Mouse (Mus musculus) telencephalon, adult 2 months (tissue): ENCODE results near the gene 2010300C02Rik.

Source experiments
- DNase-seq: peaks from one replicate; pipeline ENCODE4 v3.0.0-alpha.2; 2011; ENCODE audit warnings: low read depth, low spot score

Gene 2010300C02Rik

DNA sequence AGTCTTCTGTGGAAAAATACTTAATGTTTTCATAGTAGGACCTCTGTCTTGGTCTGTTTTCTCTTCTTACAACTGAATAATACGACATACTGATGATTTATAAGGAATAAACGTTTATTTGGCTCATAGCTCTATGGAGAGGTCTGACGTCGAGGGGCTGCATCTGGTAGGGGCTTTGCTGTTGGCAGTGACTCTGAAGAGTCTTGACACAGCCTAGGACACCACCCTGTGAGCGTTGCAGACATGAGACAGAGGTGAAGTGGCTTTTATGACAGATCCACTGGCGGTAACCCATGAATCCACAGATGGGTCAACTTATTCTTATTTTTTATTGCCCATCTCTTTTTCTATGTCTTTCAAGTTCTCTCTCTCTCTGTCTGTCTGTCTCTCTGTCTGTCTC, 52.5 kb downstream of the 2010300C02Rik start:
- no peak for DNase-seq

DNA sequence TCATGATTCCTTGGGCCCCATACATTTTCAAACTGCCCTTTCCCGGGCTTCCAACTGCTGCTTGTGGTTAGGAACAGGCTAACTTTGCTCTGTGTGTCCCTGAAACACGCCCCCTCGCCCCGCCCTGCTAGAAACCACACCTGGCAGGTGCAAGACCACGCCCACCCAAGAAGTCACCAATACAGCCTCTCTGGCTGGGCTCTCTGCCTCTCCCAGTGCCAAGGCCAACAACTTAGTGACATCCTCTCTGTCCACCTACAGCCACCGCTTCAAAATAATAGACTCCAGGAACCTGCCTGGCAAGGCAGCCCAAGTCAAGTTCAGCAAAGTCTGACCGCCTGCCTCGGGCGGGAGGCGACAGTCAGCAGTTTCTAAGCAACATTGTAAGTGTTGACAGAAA, 53.3 kb downstream of the 2010300C02Rik start:
- no peak for DNase-seq

DNA sequence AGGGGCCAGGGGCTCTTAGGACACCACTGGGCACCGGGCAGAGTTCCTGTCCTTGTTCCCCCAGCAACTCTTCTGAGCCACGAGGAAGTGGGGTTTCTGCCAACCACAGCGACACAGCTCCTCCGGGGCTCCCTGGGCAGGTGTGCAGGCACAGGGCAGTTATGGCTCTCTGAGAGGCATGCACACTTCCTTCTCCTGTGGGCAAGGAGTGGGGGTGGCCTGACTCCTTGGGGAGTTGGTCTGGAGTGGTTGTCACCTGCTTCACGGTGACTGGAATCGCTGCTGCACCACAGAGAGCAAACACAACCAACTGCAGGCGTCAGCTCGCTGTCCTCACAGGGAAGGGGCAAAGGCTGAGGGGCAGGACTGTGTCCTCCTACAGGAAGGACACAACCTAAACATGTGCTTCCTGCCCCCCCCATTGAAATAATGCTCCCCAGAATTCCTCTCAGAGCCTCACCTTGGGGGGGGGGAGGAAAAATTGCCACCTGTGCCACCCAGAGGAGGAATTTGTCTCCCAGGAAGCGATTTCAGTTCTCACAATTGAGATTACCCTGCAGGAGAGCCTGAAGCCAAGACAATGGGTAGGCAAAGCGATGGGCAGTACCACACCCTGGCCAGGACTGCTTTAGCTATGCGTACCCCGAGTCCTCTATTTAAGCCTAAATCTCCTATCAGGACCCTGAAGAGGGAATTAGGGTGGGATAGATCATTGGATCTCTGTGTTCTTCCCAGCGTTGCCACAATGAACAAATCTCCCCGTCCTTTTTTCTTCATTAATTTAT, 54.2 kb downstream of the 2010300C02Rik start:
- DNase-seq: no peak

DNA sequence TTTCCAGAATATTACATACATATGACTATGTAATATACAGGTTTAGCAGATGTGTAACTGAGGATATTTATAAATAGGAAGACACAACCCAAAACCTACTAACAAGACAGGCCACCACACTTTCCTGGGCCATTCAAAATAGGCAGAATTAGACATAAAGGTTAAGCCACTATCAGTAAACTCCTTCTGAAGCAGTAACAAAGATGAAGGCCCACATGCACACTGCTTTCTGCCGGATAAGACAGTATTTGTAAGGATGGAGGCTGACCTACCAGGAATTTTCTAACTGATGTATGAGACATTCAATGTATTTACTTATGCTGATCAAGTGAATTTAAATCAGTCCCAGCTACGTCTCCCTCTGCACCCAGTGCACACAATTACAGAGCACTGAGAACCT, 55.4 kb downstream of the 2010300C02Rik start:
- no peak for DNase-seq

DNA sequence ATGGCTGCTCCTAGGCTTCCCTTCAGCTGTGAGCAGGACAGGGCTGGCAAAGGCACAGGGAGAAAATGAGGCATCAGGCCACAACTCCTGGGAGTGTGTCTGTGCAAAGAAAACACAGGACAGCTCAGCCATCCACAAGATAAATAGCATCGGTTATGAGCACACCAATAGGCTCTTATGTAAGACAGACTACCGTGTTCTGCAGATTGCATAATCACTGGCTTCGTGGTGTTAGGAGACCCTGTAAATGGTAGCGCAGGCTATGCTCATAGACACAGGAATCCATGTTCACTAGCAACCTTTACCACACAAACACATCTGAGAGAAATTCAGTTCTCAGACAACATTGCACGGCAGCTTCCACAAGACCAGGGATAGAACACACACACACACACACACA, 56.3 kb downstream of the 2010300C02Rik start:
- no peak for DNase-seq

DNA sequence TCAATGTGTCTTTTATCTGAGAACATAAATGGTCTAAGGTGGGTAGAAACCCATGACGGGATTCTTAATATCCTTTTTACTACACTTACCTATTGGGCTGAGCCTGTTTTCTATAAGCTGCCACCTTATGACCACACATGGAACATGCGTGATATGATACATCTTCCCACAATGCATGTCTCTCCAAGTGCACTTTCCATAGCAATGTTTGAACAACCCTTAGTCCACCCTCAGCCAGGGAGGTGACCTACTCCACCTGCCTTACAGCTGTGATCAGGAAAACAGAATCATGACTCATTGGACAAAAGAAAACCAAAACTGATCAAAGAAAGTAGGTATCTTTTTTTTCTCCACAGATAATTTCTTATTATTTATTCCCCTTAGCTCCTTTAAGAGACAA, 63.9 kb downstream of the 2010300C02Rik start:
- DNase-seq: no peak

DNA sequence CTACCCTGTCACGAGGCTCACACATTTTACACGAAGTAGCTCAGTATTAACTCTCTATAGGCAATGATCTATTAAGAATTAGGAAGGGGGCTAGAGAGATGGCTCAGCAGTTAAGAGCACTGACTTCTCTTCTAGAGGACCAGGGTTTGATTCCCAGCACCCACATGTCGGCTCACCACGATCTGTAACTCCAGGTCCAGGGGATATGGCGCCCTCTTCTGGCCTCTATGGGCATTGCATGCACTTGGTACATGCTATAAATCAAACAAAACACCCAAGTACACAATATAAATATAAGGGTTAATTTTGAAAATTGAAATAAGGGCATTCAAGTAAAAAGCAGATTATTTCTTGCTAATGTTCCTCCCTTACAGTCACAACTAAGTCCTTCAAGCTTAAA, 65.9 kb downstream of the 2010300C02Rik start:
- no peak for DNase-seq

DNA sequence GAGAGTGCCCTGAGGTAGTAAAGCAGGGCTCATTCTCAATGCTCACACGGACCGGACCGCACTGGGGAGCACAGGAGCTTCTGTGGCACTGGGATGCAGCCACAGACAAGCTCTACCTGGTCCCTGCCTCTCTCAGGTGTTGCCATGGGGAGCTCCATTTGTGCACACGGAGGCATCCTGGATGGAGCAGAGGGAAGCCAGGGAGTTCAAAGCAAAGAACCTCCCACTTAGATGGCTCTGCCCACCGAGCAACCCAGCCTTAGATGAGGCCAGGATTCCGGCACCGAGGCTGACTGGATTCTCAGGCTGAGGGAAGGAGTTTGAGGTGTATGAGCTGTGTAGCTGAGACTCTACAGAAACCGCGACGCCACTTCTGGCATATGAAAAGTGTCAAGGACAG, 72.8 kb downstream of the 2010300C02Rik start:
- no peak for DNase-seq

DNA sequence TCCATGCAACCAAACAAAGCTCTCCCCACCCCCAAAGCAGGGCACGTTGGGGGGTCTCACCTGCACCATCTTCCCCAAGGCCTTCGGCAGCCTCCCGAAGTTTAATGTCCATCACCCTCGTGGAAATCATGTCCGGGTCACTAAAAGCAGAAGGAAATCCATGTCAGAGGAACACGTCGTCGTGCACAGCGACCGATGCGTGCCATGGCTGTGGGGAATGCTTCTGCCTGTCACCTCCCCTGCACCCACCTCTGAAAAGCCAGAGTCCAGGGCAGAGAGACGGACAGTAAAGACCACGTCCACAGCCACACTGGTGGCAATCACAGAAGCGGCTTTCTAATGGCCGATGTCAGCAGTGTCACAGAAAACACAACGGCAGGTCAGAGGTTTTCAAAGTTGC, 75.4 kb downstream of the 2010300C02Rik start:
- no peak for DNase-seq

DNA sequence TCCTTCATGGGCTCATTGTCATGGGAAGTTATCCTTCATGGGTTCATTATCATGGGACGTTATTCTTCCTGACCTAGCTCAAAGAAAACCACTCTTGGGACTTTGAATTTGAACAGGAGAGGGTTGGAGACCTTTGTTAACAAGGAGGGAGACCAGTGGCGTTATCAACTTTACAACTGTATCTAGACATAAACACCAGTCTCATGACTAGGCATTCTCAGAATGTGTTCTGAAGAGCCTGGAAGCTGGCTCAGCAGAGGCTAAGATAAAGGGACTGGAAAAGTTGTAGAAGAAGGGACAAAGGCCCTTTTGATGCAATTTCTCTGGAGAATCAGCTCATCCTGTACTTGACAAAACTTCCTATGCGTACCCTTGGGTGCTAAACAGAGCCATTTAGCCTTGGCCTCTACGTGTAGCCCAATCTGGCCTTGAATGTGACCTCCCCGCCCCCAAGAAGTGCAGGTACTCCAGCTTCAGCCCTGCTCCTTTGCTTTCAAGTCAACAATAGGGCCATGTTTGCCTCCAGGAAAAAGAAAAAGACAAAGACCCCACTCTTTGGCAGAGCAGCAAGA, 76.0 kb downstream of the 2010300C02Rik start:
- no peak for DNase-seq

DNA sequence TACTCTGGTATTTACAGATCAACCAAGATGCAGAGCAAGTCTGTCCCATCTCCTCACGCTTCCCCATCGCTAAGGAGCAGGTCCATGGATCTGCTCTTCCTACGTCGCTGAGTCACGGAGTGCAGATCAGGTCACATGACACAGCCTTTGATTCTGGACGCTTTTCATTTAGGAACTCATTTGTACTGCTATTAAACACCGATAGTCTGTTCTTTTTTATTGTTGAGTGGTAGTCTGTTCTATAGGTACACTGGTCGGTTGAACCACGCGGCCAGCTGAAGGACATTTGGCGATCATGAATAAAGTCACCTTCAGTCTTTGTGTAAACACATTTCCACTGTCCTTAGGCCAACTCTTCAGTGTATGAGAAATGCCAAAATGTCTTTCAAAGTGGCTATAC, 78.5 kb downstream of the 2010300C02Rik start:
- DNase-seq: no peak

DNA sequence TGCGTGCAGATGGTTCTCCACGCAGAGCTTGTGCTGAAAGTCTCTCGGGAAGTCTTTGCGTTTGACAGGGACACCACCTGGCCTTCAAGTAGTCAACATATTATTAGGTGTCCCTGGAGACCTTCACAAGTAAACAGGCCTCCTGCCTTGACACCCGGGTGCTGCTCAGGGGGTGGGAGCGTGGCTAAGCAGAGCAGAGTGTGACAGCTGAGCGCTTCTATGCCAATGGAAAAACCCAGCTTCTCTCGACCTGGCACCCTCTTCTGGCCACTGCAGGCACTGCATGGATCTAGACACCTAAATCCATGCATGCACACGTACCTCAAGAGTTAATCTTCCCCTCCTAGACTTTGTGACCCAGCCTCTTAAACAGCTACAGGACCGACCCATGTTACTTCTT, 80.8 kb downstream of the 2010300C02Rik start:
- DNase-seq: peak; percentile 48

DNA sequence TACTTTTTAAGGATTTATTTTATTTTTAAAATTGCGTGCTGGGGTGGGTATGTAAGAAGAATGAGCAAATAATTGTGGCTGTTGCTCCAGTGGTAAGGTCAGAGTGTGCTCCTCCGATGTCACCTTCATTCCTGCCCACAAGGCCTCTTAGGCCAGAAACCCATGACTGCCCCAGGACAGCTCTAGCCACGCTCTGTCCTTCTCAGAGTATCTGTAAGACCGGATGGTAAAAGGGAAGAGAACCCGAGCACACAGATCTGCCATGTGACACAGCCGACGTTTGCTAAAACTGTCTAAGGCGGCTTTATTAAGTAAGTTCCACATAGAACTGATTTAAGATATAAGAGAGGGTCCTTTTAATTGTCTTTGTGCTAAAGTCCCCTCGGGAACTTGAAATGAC, 81.3 kb downstream of the 2010300C02Rik start:
- DNase-seq: no peak

DNA sequence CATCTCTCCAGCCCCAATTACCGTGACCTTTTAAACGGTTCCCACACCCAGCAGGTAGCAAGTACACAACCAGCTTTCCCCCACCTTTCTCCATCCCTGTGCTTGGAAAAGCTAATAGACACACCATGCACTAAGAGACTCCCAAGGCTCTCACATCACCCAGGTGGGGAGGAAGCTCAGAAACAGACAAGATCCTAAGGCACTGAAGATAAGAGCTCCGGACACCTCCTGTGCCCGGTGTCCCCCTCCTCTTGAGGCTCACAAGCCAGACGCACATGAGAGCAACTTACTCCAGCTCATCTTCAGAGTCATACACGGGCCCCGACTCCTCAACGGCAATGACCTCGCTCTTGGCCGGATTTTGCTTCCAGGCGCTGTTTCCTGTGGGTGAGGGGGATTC, 82.3 kb downstream of the 2010300C02Rik start:
- DNase-seq: no peak

DNA sequence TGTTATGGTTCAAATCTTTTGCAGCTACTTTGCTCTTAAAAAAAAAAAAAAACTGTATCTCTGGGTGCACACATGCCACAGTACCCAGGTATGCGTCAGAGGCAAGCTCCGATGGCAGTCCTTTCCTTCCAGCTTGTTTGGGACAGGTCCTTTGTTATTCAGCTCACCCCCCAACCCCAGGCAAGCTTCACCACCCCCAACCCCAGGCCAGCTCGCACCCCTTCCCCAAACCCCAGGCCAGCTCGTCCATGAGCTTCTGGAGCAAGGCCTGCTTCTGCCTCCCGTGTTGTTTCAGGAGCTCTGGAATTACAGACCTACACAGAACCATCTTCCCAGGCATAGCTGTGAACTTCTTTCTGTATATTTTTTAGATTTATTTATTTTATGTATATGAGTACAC, 83.1 kb downstream of the 2010300C02Rik start:
- DNase-seq: no peak

DNA sequence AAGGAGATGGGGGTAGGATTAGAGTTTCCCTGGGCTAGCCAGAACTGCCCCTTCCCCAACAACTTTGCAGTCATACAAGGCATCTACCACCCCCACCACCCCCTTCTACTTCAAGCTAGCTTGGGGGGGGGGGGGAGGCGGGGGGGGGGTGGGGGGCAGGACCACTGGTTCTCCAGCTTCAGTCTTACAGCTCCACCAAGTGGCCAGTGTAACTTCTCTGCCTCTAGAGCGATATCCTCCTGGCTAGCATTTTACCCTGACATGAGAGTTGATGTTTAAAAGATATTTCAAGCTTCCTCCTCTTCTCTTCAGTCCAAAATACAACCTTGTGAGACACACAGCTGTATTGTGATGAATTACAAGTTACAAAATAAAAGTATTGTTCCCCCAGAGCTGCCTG, 83.7 kb downstream of the 2010300C02Rik start:
- no peak for DNase-seq

DNA sequence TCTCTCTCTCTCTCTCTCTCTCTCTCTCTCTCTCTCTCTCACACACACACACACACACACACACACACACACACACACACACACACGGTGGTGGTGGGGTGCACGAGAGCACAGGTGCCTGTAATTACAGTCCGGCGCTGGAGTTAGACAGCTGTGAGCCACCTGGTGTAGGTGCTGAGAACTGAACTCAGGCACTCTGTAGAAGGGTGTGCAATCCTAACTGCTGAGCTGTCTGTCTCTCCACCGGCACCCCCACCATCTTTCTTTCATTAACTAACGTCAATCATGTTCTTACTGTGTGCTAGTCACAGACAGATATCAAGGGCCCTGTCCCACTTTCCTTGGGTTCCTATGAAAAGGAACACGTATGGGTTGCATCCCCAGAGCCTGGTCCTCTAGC, 84.2 kb downstream of the 2010300C02Rik start:
- DNase-seq: no peak

DNA sequence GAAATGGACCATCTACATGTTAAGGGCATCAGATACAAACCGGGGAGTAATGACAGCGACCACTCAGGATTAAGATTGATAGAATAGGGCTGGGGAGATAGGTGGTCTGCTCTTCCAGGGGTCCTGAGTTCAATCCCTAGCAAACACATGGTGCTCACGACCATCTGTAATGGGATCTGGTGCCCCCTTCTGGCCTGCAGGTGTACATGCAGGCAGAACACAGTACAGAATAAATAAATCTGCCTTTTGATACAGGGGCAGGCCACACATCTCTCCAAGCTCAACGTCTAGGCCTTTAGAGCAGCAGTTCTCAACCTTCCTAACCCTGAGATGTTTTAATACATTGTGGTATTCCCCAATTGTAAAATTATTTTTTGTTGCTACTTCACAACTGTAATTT, 85.2 kb downstream of the 2010300C02Rik start:
- DNase-seq: no peak

DNA sequence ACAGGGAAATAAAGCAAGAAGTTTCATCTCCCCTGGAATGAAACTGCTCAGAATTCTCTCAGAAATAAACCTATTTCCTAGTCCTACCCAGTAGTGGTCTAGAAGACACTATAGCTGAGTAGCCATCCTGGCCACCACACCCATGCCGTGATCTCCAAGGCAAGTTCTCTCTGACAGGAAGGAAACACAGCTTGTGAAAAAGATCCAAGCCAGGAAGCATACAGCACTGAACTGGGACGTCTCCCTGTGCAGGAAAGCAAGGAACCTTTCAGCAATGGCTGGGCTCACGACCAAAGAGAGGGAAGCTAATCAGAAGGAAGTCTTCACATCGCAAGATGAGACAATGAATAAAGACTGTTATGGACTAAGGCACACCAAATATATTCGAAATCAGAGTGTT, 86.4 kb downstream of the 2010300C02Rik start:
- no peak for DNase-seq

DNA sequence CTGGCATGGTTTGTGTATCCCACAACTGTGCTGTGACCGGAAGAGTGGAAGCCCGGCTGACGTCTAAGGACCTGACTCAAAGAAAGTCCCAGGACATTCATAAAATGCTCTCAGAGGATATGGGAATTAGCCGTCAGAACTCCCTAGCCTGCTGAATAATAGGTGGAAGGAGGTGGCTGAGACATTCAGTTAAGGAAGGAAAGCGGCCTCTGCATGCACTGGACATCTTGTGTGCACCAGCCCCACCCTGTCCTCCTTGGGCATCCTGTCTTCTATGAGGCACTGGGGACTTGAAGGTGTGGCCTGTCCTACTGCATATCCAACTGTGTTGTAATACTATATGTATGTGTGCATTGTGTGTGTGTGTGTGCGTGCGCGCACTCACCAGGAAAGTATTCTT, 87.5 kb downstream of the 2010300C02Rik start:
- DNase-seq: no peak

DNA sequence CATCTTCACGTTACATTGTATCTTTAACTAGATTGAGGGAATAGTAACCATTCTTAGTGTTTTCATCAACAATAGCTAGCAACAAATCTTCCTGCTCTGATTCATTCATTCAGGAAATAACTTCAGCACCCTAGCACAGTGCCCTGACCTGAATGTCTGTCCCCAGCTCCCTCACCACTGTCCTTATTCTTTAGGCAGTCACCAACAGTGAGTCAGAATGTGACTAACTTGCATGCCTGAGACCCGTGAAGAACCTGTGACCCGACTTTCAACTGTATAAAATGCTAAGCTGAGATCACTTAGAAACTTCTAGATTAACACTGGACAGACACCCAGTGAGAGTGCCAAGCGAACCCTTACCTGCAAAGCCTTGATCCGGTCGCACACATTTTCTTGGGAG, 88.4 kb downstream of the 2010300C02Rik start:
- DNase-seq: no peak

DNA sequence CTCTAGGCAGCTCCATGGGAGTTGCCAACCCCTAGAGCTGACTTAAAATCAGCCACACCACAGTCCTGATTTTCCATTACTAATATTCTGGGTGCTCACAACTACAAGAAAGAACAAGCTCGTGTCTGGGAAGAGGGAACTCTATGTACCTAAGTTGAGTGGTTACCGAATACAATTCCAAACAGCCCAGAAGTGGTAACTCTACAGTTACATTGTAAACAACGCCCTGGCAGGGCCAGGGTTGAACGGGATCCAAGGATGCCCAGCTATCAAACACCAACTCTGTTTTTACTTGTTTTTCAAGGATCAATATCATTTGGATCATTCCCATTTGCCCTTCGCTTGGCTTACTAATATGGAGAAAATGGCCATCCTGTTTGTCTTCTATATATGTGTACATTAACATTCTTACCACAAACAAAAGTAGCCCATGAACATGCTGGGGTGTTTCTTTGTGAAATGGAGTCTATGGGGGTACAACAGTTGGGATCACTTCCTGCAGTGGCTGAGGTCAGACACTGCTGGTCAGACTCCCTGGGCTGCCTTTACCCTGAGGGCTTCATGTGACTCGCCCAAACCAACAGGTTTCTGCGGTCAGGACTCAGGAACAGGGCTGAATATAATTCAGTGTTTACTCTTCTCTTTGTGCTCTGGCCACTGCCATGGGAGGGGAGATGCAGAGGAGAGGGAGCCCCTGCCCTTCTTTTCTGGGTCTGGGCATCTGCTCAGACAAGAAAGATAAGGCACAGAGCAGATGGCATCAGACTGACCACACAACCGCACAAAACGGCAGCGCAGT, 89.3 kb downstream of the 2010300C02Rik start:
- DNase-seq: no peak

DNA sequence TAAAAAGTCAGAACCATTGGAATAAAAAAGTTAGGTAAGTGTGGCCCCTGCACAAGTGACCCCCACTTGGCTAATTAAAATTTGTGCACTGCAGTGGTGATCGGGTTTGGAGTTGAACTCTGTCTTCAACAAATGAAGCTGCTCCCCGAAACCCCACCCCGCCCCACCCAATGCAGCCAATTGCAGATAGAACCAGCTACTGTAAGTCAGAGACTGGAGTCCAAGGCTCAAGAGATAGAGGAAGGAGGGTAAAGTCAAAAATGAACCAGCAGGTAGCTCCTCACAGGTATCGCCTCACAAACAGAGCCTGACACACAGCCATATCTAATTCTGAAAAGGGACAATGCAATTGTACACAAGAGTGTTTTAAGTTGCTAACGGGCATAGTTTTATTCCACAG, 90.0 kb downstream of the 2010300C02Rik start:
- DNase-seq: no peak
